Mouse (Mus musculus): ENCODE data around the gene Mical3. TPM values are rescaled to one million over a fixed set of nuclear protein-coding genes. Genes with fewer than 3 reads are reported as not detected.
A peak's percentile ranks its signal among the peaks of the same experiment; 100 is the strongest.

The Mical3 gene
- polyA plus RNA-seq, 1 experiment from 2014 or later: 9.8 TPM

DNA sequence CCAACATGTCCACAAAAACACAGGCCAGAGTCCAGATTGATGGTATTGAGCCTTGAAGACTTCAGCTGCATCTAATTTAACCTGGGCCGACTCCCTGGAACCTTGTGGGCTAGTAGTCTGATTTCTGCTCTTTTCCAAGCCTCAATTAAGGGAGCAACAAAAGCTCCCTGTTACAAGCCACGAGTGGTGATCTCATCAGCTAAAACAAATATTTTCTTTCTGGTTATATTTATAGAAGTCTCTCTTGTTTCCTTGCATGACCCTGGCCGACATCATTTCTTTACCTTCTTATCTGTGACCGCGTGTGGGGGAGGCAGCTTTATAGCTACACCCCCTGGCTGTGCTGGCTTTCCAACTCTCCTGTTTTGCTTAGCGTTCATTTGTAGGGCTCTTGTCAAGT lies 29.3 kb upstream of the Mical3 start:
- 78% methylated on average over 6 of the region's 6 CpGs for WGBS
- H3K9me3 ChIP-seq (replicated peaks): no peaks in the 10 kb centered on the region
- H3K27me3 ChIP-seq (ENCODE audit: low read depth, poor library complexity, severe bottlenecking): 0 out of 2 replicates have a peak, but pooled peaks cover 3% of the 10 kb centered on the region
- H3K4me3 ChIP-seq: no peak overlapping the region
- no peak overlapping the region for H3K27ac ChIP-seq
- H3K4me1 ChIP-seq: no peaks in the 10 kb centered on the region
- no peak for DNase-seq (ENCODE audit: low spot score)
- H3K36me3 ChIP-seq: no peaks in the 10 kb centered on the region

DNA sequence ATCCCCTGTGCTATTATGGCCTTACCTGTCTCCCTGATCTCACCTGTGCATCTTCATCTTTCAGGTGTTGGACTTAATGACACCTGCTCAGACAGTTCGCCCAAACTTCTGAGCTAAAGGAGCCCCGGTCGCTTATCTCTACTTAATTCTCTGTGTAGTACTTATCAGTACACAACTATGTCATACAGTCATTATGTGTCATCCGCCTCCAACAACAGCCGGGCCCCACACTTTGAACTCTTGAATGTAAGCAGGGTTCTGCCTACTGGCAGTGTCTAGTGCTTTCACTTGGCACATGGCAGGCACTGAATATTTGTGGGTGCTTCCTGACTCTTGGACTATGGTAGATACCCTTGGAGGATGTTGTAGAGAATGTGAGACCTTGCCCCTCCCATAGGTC lies 28.8 kb upstream of the Mical3 start:
- no peaks in the 10 kb centered on the region for H3K4me1 ChIP-seq
- H3K27ac ChIP-seq: no peak overlapping the region
- no peak for DNase-seq (ENCODE audit: low spot score)
- 94% methylated on average over 5 of the region's 5 CpGs for WGBS
- H3K9me3 ChIP-seq (replicated peaks): no peaks in the 10 kb centered on the region
- H3K36me3 ChIP-seq: no peaks in the 10 kb centered on the region
- H3K4me3 ChIP-seq: no peak overlapping the region
- 0 out of 2 replicates have a peak, but pooled peaks cover 3% of the 10 kb centered on the region for H3K27me3 ChIP-seq (ENCODE audit: low read depth, poor library complexity, severe bottlenecking)

DNA sequence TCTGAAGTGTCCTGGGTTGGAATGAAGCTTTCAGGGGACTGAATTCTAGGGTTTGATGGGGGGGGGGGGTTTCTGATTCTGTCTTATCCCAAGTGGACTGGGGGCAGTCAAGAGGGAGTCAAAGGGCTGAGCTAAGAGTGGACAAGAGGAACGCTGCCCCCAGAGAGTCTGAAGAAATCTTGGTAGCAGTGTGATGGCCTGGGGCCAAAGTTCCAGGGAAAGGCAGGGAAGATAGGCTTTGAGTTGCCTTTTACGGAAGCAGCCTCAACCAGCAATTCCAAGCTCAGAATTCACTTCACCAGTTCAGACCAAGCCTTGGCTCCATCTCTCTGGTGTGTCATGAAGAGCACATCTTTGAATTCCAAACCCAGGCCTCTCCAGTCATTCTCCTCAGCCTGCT lies 25.2 kb upstream of the Mical3 start:
- no peak overlapping the region for H3K27ac ChIP-seq
- no peaks in the 10 kb centered on the region for H3K9me3 ChIP-seq (replicated peaks)
- no peaks in the 10 kb centered on the region for H3K36me3 ChIP-seq
- DNase-seq (ENCODE audit: low spot score): no peak
- no peak overlapping the region for H3K4me3 ChIP-seq
- H3K4me1 ChIP-seq: peaks cover 6% of the 10 kb centered on the region; the same call in 1 of the 2 replicates
- 0 out of 2 replicates have a peak, but pooled peaks cover 3% of the 10 kb centered on the region for H3K27me3 ChIP-seq (ENCODE audit: low read depth, poor library complexity, severe bottlenecking)
- WGBS: 88% methylated on average over 2 of the region's 2 CpGs

DNA sequence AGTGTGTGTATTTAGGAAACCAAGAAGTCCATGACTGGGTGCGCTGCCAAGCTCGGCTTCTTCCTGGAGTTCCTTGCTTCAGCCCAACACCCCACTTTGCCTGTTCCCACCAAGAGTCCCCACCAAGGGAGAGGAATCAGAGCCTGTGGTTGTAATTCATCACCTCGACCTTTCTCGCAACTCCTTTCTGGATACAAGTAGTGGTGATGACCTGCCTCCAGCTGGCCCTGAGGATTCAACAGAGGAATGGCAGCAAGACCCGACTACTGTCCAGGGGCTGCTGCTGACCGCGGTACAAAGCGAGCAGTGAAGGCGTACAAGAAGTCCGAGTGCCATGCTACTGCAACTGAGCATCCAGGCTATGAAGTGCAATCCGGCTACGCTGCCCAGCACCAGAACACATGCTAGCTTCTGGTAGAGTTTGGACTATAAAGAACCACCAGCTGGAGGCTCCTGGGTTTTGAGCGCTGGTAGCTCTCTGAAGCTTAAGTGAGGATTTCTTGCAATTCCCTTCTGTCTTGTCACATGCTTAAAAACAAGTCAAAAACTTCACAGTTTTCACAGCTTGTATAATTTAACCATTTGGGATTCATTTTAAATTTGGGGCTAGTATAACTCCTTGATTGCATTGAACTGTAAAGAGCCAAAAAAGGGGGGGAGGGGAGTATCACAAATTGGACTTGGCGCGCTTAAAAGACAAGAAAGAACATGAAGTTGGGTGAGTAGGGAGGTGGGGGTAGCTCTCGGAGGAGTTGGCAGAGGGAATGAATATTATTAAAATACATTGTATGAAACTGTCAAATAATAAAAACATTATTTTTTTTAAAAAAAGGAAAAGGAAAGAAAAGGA lies 23.9 kb upstream of the Mical3 start:
- Histone ChIP-seq H3K27ac (no peak overlapping the region), H3K4me3 (no peak overlapping the region), H3K27me3 (ENCODE audit: low read depth, poor library complexity, severe bottlenecking) (0 out of 2 replicates have a peak, but pooled peaks cover 3% of the 10 kb centered on the region), H3K4me1 (peaks cover 6% of the 10 kb centered on the region; the same call in 1 of the 2 replicates), H3K9me3 (replicated peaks) (no peaks in the 10 kb centered on the region), H3K36me3 (no peaks in the 10 kb centered on the region)
- 90% methylated on average over 16 of the region's 16 CpGs for WGBS
- no peak for DNase-seq (ENCODE audit: low spot score)

DNA sequence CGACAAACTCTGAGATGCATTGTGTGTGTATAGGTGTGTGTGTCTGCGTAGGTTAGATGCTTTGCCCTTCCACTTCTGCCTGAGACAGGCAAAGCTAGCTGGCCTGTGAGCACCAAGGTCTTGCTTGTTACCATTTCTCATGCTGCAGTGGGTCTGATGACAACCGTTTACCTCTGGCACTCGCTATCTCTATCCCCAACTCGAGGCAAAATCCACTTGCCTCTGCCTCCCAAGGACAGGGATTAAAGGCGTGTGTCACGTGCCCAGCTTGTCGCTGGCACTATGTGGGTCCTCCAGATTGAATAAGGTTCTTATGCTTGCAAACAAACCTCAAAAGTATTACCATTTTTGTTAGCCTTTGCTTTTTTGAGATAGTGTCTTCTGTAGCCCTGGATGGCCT lies 22.4 kb upstream of the Mical3 start:
- no peaks in the 10 kb centered on the region for H3K9me3 ChIP-seq (replicated peaks)
- WGBS: 84% methylated on average over 8 of the region's 8 CpGs

DNA sequence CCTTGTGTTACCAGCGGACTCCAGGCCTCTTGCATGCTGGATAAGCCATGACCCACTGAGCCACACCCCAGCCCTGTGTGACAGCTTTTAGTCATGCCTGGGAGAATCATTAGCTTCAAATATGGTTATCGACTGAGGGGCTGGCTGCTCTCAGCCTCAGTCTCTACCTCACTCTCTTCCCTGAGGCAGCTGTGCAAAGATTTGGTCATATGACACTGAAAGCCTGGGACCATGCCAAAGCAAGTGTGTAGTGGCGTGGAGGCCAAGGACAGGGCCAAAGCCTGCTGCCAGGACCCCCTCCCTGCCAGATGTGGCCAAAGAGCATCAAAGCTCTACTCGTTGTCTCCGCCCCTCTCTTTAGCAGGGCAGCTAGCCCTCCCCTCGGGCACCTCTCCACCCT lies 20.9 kb upstream of the Mical3 start:
- Histone ChIP-seq H3K9me3 (replicated peaks) (no peaks in the 10 kb centered on the region), H3K36me3 (no peaks in the 10 kb centered on the region), H3K27ac (no peak overlapping the region; the same call in 1 of the 2 replicates), H3K4me1 (peaks cover 17% of the 10 kb centered on the region), H3K4me3 (no peak overlapping the region), H3K27me3 (ENCODE audit: low read depth, poor library complexity, severe bottlenecking) (no peaks in the 10 kb centered on the region)
- DNase-seq (ENCODE audit: low spot score): no peak
- 65% methylated on average over 6 of the region's 6 CpGs for WGBS

More for the DNA sequence above, 22.4 kb upstream of the Mical3 start:
- Histone ChIP-seq H3K27me3 (ENCODE audit: low read depth, poor library complexity, severe bottlenecking) (0 out of 2 replicates have a peak, but pooled peaks cover 1% of the 10 kb centered on the region), H3K4me3 (no peak overlapping the region), H3K27ac (no peak overlapping the region), H3K36me3 (no peaks in the 10 kb centered on the region), H3K4me1 (peaks cover 14% of the 10 kb centered on the region)
- no peak for DNase-seq (ENCODE audit: low spot score)

DNA sequence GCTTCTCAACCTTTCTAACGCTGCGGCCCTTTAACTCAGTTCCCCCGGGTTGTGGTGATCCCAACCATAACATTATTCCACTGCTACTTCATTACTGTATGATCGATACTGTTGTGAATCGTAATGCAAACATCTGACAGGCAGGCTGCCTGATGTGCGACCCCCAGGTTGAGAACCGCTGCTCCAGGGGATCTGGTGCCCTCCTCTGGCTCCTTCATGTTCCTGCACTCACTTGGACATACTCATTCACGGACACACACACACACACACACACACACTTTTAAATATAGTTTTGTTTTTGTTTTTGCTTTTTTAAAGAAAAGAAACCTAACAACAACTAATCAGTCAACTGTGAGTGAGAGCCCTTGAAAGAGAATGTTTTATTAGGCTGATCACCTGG lies 19.3 kb upstream of the Mical3 start:
- H3K36me3 ChIP-seq: no peaks in the 10 kb centered on the region
- no peaks in the 10 kb centered on the region for H3K9me3 ChIP-seq (replicated peaks)
- H3K27ac ChIP-seq: no peak overlapping the region
- DNase-seq (ENCODE audit: low spot score): no peak
- 94% methylated on average over 8 of the region's 8 CpGs for WGBS
- H3K4me1 ChIP-seq: peaks cover 26% of the 10 kb centered on the region
- H3K27me3 ChIP-seq (ENCODE audit: low read depth, poor library complexity, severe bottlenecking): no peaks in the 10 kb centered on the region
- H3K4me3 ChIP-seq: no peak overlapping the region

DNA sequence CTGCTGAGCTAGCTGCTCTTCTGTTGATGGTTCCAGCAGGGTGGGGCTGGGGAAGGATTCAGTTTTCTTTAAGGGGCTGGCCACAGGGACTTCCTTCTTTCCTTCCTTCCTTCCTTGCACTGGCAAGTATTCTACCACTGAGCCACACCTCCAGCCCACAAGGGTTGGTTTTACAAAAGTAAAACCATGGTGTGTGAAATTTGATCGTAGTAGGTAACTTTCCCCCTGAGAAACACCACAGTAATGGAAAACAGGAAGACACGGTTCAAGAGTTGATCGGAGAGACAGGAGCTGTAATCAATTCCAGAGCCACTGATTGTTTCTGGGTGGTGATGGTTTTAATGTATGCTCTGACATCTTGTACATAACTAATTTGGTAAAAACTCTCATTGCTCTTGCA lies 18.6 kb upstream of the Mical3 start:
- no peak for DNase-seq (ENCODE audit: low spot score)

DNA sequence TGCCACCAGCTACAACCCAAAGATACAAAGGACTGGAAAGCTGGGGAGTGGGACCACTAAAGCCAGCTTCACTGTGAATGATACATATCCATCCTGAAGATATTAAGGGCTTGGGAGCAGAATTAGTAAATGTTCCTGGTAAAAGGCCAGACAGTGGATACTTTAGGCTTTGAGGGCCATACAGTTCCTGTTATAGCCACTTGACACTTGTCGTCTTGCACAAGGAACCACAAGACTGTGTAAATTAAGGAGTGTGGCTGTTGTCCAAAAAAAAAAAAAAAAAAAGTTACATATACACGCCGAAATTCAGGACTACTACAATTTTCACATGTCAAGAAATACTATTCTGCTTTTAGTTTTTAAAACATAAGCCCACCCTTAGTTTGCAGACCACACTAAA lies 17.6 kb upstream of the Mical3 start:
- DNase-seq (ENCODE audit: low spot score): no peak
- no peak overlapping the region for H3K27ac ChIP-seq
- H3K9me3 ChIP-seq (replicated peaks): no peaks in the 10 kb centered on the region
- H3K36me3 ChIP-seq: no peaks in the 10 kb centered on the region
- no peaks in the 10 kb centered on the region for H3K27me3 ChIP-seq (ENCODE audit: low read depth, poor library complexity, severe bottlenecking)
- no peak overlapping the region for H3K4me3 ChIP-seq
- H3K4me1 ChIP-seq: peaks cover 34% of the 10 kb centered on the region
- whole genome bisulfite sequencing: 56% methylated on average over 3 of the region's 3 CpGs

More for the DNA sequence above, 18.6 kb upstream of the Mical3 start:
- H3K27ac ChIP-seq: peak overlapping the region; percentile 59
- H3K4me3 ChIP-seq: no peak overlapping the region
- no peaks in the 10 kb centered on the region for H3K9me3 ChIP-seq (replicated peaks)
- peaks cover 30% of the 10 kb centered on the region for H3K4me1 ChIP-seq
- H3K36me3 ChIP-seq: no peaks in the 10 kb centered on the region
- H3K27me3 ChIP-seq (ENCODE audit: low read depth, poor library complexity, severe bottlenecking): no peaks in the 10 kb centered on the region
- 29% methylated on average over 3 of the region's 3 CpGs for WGBS

DNA sequence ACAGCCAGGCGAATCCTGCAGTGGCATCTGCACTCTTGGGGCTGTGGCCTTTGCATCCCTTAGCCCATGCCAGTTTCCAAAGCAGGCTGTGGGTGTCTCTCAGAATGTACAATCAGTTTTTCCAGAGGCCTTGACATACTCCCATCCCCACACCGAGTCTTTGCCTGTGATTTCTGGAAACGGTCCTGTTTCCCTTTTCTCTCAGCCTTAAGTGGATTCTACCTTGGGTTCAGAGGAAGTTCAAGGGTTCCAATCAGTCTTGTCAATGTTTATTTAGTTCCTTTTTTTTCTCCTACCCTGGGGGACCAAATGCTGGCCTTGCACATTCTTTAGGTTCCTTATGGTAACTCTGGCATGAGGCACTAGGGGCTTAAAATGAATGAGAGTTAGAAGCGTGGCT lies 16.0 kb upstream of the Mical3 start:
- Histone ChIP-seq H3K4me3 (no peak overlapping the region), H3K27me3 (ENCODE audit: low read depth, poor library complexity, severe bottlenecking) (no peaks in the 10 kb centered on the region), H3K36me3 (no peaks in the 10 kb centered on the region), H3K27ac (no peak overlapping the region), H3K9me3 (replicated peaks) (no peaks in the 10 kb centered on the region), H3K4me1 (peaks cover 31% of the 10 kb centered on the region)
- no peak for DNase-seq (ENCODE audit: low spot score)
- WGBS: 54% methylated on average over 4 of the region's 4 CpGs

DNA sequence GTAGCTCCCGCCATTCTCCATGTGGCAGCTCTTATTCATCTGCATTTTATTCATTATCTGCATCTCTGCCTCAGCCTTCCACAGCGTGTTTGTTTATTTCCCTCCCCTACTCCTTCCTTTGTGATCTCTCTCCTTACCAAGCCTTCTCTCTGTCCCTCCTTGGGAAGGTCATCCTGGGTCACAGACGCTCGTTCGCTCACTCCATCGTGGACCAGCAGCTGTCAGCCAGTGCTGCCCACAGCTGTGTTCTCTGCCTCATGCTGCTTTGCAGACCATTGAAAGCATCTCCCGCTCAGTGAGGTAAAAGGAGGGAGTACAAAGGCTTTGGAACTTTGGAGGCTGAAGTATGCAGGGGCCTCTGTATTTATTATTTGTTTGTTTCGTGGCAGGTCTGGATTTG lies 15.1 kb upstream of the Mical3 start:
- Histone ChIP-seq H3K4me3 (no peak overlapping the region), H3K27ac (no peak overlapping the region), H3K9me3 (replicated peaks) (no peaks in the 10 kb centered on the region), H3K27me3 (ENCODE audit: low read depth, poor library complexity, severe bottlenecking) (no peaks in the 10 kb centered on the region), H3K4me1 (peaks cover 27% of the 10 kb centered on the region), H3K36me3 (no peaks in the 10 kb centered on the region)
- no peak for DNase-seq (ENCODE audit: low spot score)
- WGBS: 51% methylated on average over 8 of the region's 8 CpGs

DNA sequence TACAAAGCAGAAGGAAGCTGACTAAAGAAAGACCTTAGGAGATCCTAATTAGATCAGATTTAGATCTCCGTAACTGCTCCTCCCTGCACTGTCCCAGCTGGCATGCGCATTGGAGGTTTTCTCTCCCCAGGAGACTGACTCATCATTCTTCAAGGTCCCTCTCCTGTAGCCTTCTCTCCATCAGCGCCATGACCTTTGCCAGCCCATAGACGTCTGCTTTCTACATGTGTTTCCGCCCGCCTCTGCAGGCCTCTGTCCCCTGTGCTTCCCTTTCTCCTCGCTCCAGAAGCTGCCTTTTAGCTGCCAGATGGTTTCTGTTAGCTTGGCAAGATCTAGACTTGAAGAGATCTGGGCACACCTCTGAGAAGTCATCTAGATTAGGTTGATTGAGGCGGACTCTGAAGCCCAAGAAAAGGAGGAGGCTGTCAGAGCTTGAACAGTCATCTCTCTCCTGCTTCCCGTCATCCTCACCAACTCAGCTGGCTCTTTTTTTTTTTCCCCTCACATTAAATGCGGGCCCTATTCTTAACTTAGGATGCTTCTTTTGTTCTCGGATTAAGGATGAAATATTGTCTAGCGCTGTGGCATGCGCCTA lies 14.3 kb upstream of the Mical3 start:
- no peak overlapping the region for H3K4me3 ChIP-seq
- no peak for DNase-seq (ENCODE audit: low spot score)
- no peaks in the 10 kb centered on the region for H3K9me3 ChIP-seq (replicated peaks)
- H3K4me1 ChIP-seq: peaks cover 27% of the 10 kb centered on the region
- no peaks in the 10 kb centered on the region for H3K27me3 ChIP-seq (ENCODE audit: low read depth, poor library complexity, severe bottlenecking)
- H3K27ac ChIP-seq: peak overlapping the region; percentile 42; the same call in 1 of the 2 replicates
- H3K36me3 ChIP-seq: no peaks in the 10 kb centered on the region
- WGBS: 55% methylated on average over 13 of the region's 13 CpGs

DNA sequence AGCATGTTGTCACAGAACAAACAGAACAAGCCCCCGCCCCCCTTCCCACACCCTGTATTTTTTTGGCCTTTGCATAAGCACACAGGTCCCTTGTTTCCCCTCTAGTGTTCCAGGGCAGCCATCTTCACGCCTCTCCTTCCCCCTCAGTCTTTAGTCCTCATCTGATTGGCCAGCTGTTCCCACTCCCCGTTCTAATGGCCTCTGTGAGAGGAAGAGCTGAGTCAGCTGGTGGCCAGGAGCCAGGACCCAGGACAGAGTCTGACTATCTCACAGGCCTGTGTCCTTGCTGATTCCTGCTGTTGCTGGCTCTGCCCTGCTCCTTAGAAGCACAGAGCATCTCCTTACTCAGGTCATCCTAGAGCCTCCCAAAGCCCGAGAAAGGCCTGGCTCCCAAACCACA lies 13.3 kb upstream of the Mical3 start:
- no peak for DNase-seq (ENCODE audit: low spot score)
- WGBS: 77% methylated on average over 4 of the region's 4 CpGs
- no peaks in the 10 kb centered on the region for H3K9me3 ChIP-seq (replicated peaks)
- no peaks in the 10 kb centered on the region for H3K27me3 ChIP-seq (ENCODE audit: low read depth, poor library complexity, severe bottlenecking)
- H3K36me3 ChIP-seq: no peaks in the 10 kb centered on the region
- H3K27ac ChIP-seq: 0 out of 2 replicates have a peak overlapping the region, but pooled peaks have one; percentile 12
- H3K4me1 ChIP-seq: peaks cover 22% of the 10 kb centered on the region
- no peak overlapping the region for H3K4me3 ChIP-seq

All from limb, embryonic 10.5 days (tissue).